Mouse (Mus musculus): Measurements from ENCODE around the gene Pogz.

Gene Pogz

GRCm38 (mm10) chr3:94837183-94837890 lies at the start of gene Pogz:
Pogz (plus strand) TSS chr3:94837567.
- DNase-seq, result peak; percentile 98

GRCm38 (mm10) chr3:94789071-94789470 lies 48.3 kb upstream of the Pogz start:
- DNase-seq, result no peak

- no peak for DNase-seq
Measured at GRCm38 (mm10) chr3:94789516-94789915, 47.9 kb upstream of the Pogz start.

GRCm38 (mm10) chr3:94792258-94792657 lies 45.1 kb upstream of the Pogz start:
- DNase-seq, result no peak

- no peak for DNase-seq
Measured at GRCm38 (mm10) chr3:94793672-94794071, 43.7 kb upstream of the Pogz start.

GRCm38 (mm10) chr3:94794359-94794758 lies 43.0 kb upstream of the Pogz start:
- no peak for DNase-seq

GRCm38 (mm10) chr3:94795596-94796140 lies 41.7 kb upstream of the Pogz start:
- no peak for DNase-seq

GRCm38 (mm10) chr3:94796181-94796580 lies 41.2 kb upstream of the Pogz start:
- DNase-seq, result no peak

- no peak for DNase-seq
Measured at GRCm38 (mm10) chr3:94804146-94804545, 33.2 kb upstream of the Pogz start.

GRCm38 (mm10) chr3:94804976-94805375 lies 32.4 kb upstream of the Pogz start:
- no peak for DNase-seq

GRCm38 (mm10) chr3:94808296-94808695 lies 29.1 kb upstream of the Pogz start:
- no peak for DNase-seq

GRCm38 (mm10) chr3:94811628-94812027 lies 25.7 kb upstream of the Pogz start:
- DNase-seq, result no peak

- DNase-seq, result no peak
Measured at GRCm38 (mm10) chr3:94813651-94814050, 23.7 kb upstream of the Pogz start.

GRCm38 (mm10) chr3:94814063-94814462 lies 23.3 kb upstream of the Pogz start:
- no peak for DNase-seq

- no peak for DNase-seq
Measured at GRCm38 (mm10) chr3:94814663-94815062, 22.7 kb upstream of the Pogz start.

- DNase-seq, result no peak
Measured at GRCm38 (mm10) chr3:94815603-94816002, 21.8 kb upstream of the Pogz start.

GRCm38 (mm10) chr3:94817731-94818130 lies 19.6 kb upstream of the Pogz start:
- DNase-seq, result no peak

- no peak for DNase-seq
Measured at GRCm38 (mm10) chr3:94819452-94820425, 17.6 kb upstream of the Pogz start.

- DNase-seq, result peak; percentile 44
Measured at GRCm38 (mm10) chr3:94821008-94821638, 16.2 kb upstream of the Pogz start.

- no peak for DNase-seq
Measured at GRCm38 (mm10) chr3:94822082-94822481, 15.3 kb upstream of the Pogz start.

- DNase-seq, result no peak
Measured at GRCm38 (mm10) chr3:94824110-94824509, 13.3 kb upstream of the Pogz start.

- DNase-seq, result no peak
Measured at GRCm38 (mm10) chr3:94832100-94832499, 5.3 kb upstream of the Pogz start.

GRCm38 (mm10) chr3:94832701-94833100 lies 4.7 kb upstream of the Pogz start:
- DNase-seq, result no peak
